Mouse (Mus musculus) cortical plate, adult 2 months (tissue): ENCODE results near the gene Psip1. TPM values are rescaled to one million over a fixed set of nuclear protein-coding genes. Genes with fewer than 3 reads are reported as not detected.

Experiments used
- H3K27ac ChIP-seq: fragments of 200-500 bp; 2 replicates; pipeline ENCODE4 v1.5.1; 2012; ENCODE audit warnings: low read length, control low read depth, inconsistent platforms; ENCODE audit not compliant: insufficient read depth
- H3K4me1 ChIP-seq: fragments of 200-500 bp; 2 replicates; pipeline ENCODE4 v1.6.1; 2011; ENCODE audit warnings: low read length; ENCODE audit not compliant: control insufficient read depth, insufficient read depth
- H3K4me3 ChIP-seq: fragments of 200-500 bp; 2 replicates; pipeline ENCODE4 v1.5.1; 2011; ENCODE audit warnings: mild to moderate bottlenecking, low read length, control low read depth; ENCODE audit not compliant: insufficient read depth
- CTCF ChIP-seq: fragments of 200-500 bp; IDR thresholded peaks from 2 replicates; pipeline ENCODE4 v1.5.1; 2011; ENCODE audit warnings: mild to moderate bottlenecking, control low read depth, low read length; ENCODE audit not compliant: insufficient read depth; ENCODE audit errors: extremely low read depth
- POLR2A ChIP-seq: fragments of 200-500 bp; IDR thresholded peaks from 2 replicates; pipeline ENCODE4 v1.6.1; 2011; ENCODE audit warnings: mild to moderate bottlenecking, low read length, control low read depth; ENCODE audit not compliant: insufficient read depth; ENCODE audit errors: extremely low read depth
- polyA plus RNA-seq: library from polyadenylated mRNA; depleted of rRNA; stranded (reverse); fragments of >200 nt; gene quantifications from 2 replicates; pipeline ENCODE4 v1.2.3, GENCODE M21; 2012

Gene Psip1
- polyA plus RNA-seq, 1 experiment: 179 TPM

GRCm38 (mm10) chr4:83467615-83468014 lies 18.6 kb downstream of the Psip1 start:
- H3K4me3 ChIP-seq: no peak overlapping the region
- H3K4me1 ChIP-seq: no peaks in the 10 kb centered on the region
- H3K27ac ChIP-seq: no peak overlapping the region
- no peak for TF ChIP-seq POLR2A
- no peak for TF ChIP-seq CTCF

DNA sequence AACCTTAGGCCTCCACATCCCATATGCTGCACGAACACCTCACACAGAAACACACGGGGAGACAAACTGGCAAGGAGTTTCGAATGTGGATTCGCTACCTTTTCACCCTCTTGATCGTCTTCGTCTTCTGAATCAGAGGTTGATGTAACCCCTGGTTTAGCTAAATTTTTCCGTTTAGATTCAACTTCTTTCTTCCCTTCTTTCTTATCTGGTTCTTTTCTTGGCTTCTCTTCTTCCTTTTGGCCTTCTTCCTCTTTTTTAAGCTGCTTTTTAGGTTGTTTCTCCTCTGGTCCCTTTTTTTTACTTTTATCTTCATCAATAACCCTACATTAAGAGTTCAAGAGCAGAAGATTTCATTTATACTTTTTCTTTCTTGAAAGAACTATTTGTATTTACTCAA lies 21.4 kb downstream of the Psip1 start:
- Histone ChIP-seq H3K4me3 (no peak overlapping the region), H3K4me1 (no peaks in the 10 kb centered on the region), H3K27ac (no peak overlapping the region)
- TF ChIP-seq CTCF: no peak
- TF ChIP-seq POLR2A: no peak

GRCm38 (mm10) chr4:83460106-83460505 lies 26.2 kb downstream of the Psip1 start:
- no peak for TF ChIP-seq CTCF
- no peak for TF ChIP-seq POLR2A
- Histone ChIP-seq H3K4me3 (no peak overlapping the region), H3K4me1 (no peaks in the 10 kb centered on the region), H3K27ac (no peak overlapping the region)

- Histone ChIP-seq H3K4me3 (no peak overlapping the region), H3K4me1 (no peaks in the 10 kb centered on the region), H3K27ac (no peak overlapping the region)
- no peak for TF ChIP-seq CTCF
- TF ChIP-seq POLR2A: no peak
Observed at GRCm38 (mm10) chr4:83450785-83451184, 35.5 kb downstream of the Psip1 start.

- no peak for TF ChIP-seq CTCF
- no peak for TF ChIP-seq POLR2A
- Histone ChIP-seq H3K4me1 (peaks cover 4% of the 10 kb centered on the region), H3K4me3 (no peak overlapping the region), H3K27ac (no peak overlapping the region)
Observed at GRCm38 (mm10) chr4:83441050-83441449, 45.2 kb downstream of the Psip1 start.

DNA sequence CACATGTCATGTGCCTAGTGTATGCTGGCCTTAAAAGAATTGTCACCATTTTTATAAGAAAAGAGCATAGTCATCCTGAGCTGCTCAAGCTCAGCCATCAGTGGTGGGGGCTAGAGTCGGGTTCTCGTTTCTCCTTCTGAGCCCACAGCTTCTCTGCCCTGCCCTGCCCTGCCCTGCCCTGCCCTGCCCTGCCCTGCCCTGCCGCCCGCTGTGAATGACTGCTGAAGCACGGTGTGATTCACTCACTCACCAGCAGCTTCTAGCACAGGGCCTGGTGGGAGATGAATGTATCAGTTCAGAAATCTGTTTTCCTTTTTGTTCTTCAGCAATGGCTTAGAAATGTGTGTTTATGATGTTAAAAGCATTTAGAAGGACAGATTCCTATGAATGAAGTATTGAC lies 47.2 kb downstream of the Psip1 start:
- Histone ChIP-seq H3K4me1 (peaks cover 4% of the 10 kb centered on the region), H3K27ac (no peak overlapping the region), H3K4me3 (no peak overlapping the region)
- no peak for TF ChIP-seq POLR2A

- no peak for TF ChIP-seq CTCF
- TF ChIP-seq POLR2A: no peak
- H3K4me3 ChIP-seq: no peak overlapping the region
- peaks cover 4% of the 10 kb centered on the region for H3K4me1 ChIP-seq
- H3K27ac ChIP-seq: 0 out of 2 replicates have a peak overlapping the region, but pooled peaks have one; percentile 3
Observed at GRCm38 (mm10) chr4:83438116-83438515, 48.1 kb downstream of the Psip1 start.

- Histone ChIP-seq H3K4me1 (peaks cover 5% of the 10 kb centered on the region), H3K4me3 (no peak overlapping the region), H3K27ac (no peak overlapping the region)
- TF ChIP-seq POLR2A: no peak
Observed at GRCm38 (mm10) chr4:83436375-83436774, 49.9 kb downstream of the Psip1 start.

DNA sequence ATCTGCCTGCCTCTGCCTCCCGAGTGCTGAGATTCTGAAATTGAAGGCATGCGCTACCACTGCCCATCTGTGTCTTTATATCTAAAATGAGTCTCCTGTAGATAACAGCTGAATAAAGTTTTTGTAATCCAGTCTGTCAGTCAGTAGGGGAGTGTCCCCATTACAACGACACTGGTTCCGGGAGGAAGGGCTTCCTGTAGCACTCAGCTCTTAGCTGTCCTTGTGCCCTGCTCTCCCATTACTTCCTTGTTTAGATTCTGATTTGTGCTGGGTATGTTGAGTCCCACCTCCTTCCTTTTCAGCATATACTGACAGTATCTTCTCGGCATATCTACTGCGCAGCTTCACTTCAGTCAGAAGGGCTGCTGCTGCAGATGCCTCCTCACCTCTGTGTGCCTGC lies 53.4 kb downstream of the Psip1 start:
- H3K4me1 ChIP-seq: peaks cover 3% of the 10 kb centered on the region; the same call in 1 of the 2 replicates
- TF ChIP-seq CTCF (no peak), POLR2A (no peak)

GRCm38 (mm10) chr4:83431950-83432349 lies 54.3 kb downstream of the Psip1 start:
- TF ChIP-seq POLR2A (no peak), CTCF (no peak)
- Histone ChIP-seq H3K27ac (0 out of 2 replicates have a peak overlapping the region, but pooled peaks have one; percentile 27), H3K4me1 (peaks cover 3% of the 10 kb centered on the region; the same call in 1 of the 2 replicates), H3K4me3 (no peak overlapping the region)

More for the DNA sequence above, 53.4 kb downstream of the Psip1 start:
- no peak overlapping the region for H3K27ac ChIP-seq
- H3K4me3 ChIP-seq: no peak overlapping the region
